Mouse (Mus musculus): ENCODE data around the gene Prep. TPM values are rescaled to one million over a fixed set of nuclear protein-coding genes. Genes with fewer than 3 reads are reported as not detected.
A peak's percentile ranks its signal among the peaks of the same experiment; 100 is the strongest.

Prep gene
- total and polyA plus RNA-seq, 3 experiments, result 7.9 to 13.8 (median 12.1) TPM

- WGBS, result 71% methylated on average over 4 of the region's 4 CpGs
- intact Hi-C loops (cut with DNase I), result no loop called here
- no peak overlapping the region for H3K4me3 ChIP-seq
- H3K27ac ChIP-seq, result no peak overlapping the region
- H3K27me3 ChIP-seq (ENCODE audit: control insufficient read depth, insufficient read depth, low read length), result no peaks in the 10 kb centered on the region
- no peaks in the 10 kb centered on the region for H3K79me2 ChIP-seq (replicated peaks; ENCODE audit: control insufficient read depth, insufficient read depth, low read length)
- H3K4me1 ChIP-seq (ENCODE audit: control insufficient read depth, insufficient read depth, low read length), result no peaks in the 10 kb centered on the region
- no peak overlapping the region for H3K9ac ChIP-seq (ENCODE audit: low read depth, low read length)
- DNase-seq, result no peak
- TF ChIP-seq EP300 (IDR thresholded peaks at IDR 0.05; ENCODE audit: insufficient read depth, low read depth, low read length) (no peak), CTCF (IDR thresholded peaks at IDR 0.05) (no peak)
- no peaks in the 10 kb centered on the region for H3K36me3 ChIP-seq (ENCODE audit: control insufficient read depth, insufficient read depth, low read length)
Observed at GRCm38 (mm10) chr10:45025184-45025583, 41.8 kb upstream of the Prep start.

DNA sequence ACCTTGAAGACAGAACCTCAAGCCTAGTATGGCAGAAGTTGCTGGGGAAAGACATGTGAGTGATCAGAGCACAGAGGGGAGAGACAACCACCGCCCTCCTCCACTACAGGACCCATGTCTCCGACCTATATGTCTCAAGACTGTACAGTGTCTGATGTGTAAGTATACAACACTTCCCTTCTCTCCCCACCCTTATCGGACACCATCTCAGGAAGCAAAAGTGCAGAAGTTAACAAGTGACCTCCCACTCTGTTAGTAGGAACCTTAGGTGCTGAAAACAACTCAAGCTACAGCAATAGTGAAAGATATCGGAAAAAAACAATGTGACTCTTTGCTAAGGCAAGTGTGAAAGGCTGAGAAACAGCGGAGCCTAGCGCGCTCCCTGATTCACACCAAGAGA lies 40.1 kb upstream of the Prep start:
- 85% methylated on average over 7 of the region's 7 CpGs for WGBS
- TF ChIP-seq EP300 (IDR thresholded peaks at IDR 0.05; ENCODE audit: insufficient read depth, low read depth, low read length), result no peak
- no peak for TF ChIP-seq CTCF (IDR thresholded peaks at IDR 0.05)
- TF ChIP-seq POLR2A (IDR thresholded peaks at IDR 0.05; ENCODE audit: insufficient read depth, low read depth, low read length), result no peak
- intact Hi-C loops (cut with DNase I), result no loop called here

DNA sequence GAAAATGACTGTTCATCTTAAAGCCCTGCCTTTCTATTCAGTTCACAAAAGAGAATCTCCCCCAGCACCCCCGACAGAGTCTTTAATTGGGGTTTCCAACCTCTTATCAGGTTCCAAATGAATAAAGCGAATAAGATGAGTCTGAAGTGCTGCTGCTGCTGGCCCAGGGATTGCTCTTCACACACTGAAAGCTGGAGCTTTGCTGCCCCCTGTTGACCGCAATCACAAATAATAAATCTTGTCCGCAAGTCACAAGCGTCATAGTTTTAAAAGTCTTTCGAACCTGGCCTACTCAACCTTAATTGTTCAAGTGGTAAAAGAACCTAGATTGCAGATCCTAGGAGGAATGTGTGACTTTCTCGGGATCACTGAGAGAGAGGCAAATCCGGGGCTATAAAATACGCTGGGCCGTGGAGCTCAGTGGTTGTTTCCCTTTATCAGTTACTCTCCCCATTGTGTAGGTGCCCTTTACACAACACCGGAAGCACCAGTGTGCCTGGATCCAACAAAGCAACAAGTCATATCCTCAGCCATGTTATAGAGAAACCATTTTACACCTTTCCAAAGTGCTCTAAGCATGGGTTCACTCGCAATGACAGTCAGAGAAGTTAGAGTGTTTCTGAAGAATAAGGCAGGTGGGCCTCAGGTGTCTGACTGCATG lies 21.6 kb upstream of the Prep start:
- Histone ChIP-seq H3K4me1 (ENCODE audit: control insufficient read depth, insufficient read depth, low read length) (peaks cover 9% of the 10 kb centered on the region), H3K27me3 (ENCODE audit: control insufficient read depth, insufficient read depth, low read length) (no peaks in the 10 kb centered on the region), H3K4me3 (no peak overlapping the region), H3K36me3 (ENCODE audit: control insufficient read depth, insufficient read depth, low read length) (no peaks in the 10 kb centered on the region; the same call in 1 of the 2 replicates), H3K9ac (ENCODE audit: low read depth, low read length) (0 out of 2 replicates have a peak overlapping the region, but pooled peaks have one; percentile 25), H3K27ac (no peak overlapping the region), H3K79me2 (replicated peaks; ENCODE audit: control insufficient read depth, insufficient read depth, low read length) (no peaks in the 10 kb centered on the region)
- peak; percentile 61 to 78 for DNase-seq
- 0 out of 2 replicates have a peak, but pooled peaks have one; percentile 35 for TF ChIP-seq EP300 (IDR thresholded peaks at IDR 0.05; ENCODE audit: insufficient read depth, low read depth, low read length)
- TF ChIP-seq POLR2A (IDR thresholded peaks at IDR 0.05; ENCODE audit: insufficient read depth, low read depth, low read length), result no peak
- peak; percentile 84 for TF ChIP-seq CTCF (IDR thresholded peaks at IDR 0.05)
- WGBS, result 21% methylated on average over 12 of the region's 12 CpGs
- intact Hi-C loops (cut with DNase I), result loop anchor here (1.0 to 10.0 kb wide), 3 partner anchors 585 to 753 kb away; no protein-coding TSS in a partner anchor

More for the DNA sequence above, 40.1 kb upstream of the Prep start:
- no peaks in the 10 kb centered on the region for H3K36me3 ChIP-seq (ENCODE audit: control insufficient read depth, insufficient read depth, low read length)
- H3K27me3 ChIP-seq (ENCODE audit: control insufficient read depth, insufficient read depth, low read length), result no peaks in the 10 kb centered on the region
- H3K27ac ChIP-seq, result no peak overlapping the region
- H3K79me2 ChIP-seq (replicated peaks; ENCODE audit: control insufficient read depth, insufficient read depth, low read length), result no peaks in the 10 kb centered on the region
- H3K9ac ChIP-seq (ENCODE audit: low read depth, low read length), result no peak overlapping the region
- no peak for DNase-seq
- no peak overlapping the region for H3K4me3 ChIP-seq
- H3K4me1 ChIP-seq (ENCODE audit: control insufficient read depth, insufficient read depth, low read length), result no peaks in the 10 kb centered on the region

DNA sequence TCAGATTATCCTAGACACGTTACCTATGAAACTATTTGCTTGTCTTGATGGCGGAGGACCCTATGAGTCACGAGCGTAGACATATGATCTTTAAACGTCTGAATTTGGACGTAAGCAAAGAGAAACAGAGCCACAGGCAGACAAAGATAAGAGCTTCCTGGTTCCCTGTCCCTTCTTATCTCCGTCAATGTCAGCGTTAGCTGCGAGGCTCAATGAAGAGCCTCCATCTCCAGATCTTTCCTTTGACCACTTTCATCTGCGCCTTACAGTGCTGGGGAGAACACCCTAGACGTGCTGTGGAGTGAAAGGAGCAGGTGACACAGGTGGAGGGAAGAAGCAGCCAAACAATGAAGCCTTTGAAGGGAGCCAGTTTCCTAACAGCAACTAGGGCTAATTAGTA lies 18.8 kb upstream of the Prep start:
- WGBS, result 17% methylated on average over 11 of the region's 11 CpGs
- Histone ChIP-seq H3K4me1 (ENCODE audit: control insufficient read depth, insufficient read depth, low read length) (peaks cover 9% of the 10 kb centered on the region), H3K9ac (ENCODE audit: low read depth, low read length) (no peak overlapping the region), H3K27me3 (ENCODE audit: control insufficient read depth, insufficient read depth, low read length) (no peaks in the 10 kb centered on the region), H3K4me3 (no peak overlapping the region), H3K27ac (peak overlapping the region; percentile 15), H3K79me2 (replicated peaks; ENCODE audit: control insufficient read depth, insufficient read depth, low read length) (no peaks in the 10 kb centered on the region), H3K36me3 (ENCODE audit: control insufficient read depth, insufficient read depth, low read length) (no peaks in the 10 kb centered on the region; the same call in 1 of the 2 replicates)
- TF ChIP-seq EP300 (IDR thresholded peaks at IDR 0.05; ENCODE audit: insufficient read depth, low read depth, low read length), result no peak
- no peak for TF ChIP-seq CTCF (IDR thresholded peaks at IDR 0.05)
- no peak for TF ChIP-seq POLR2A (IDR thresholded peaks at IDR 0.05; ENCODE audit: insufficient read depth, low read depth, low read length)
- no peak for DNase-seq
- intact Hi-C loops (cut with DNase I), result loop anchor here (10.0 kb wide), 1 partner anchor 723 kb away; no protein-coding TSS in a partner anchor

- no peaks in the 10 kb centered on the region; the same call in 1 of the 2 replicates for H3K36me3 ChIP-seq (ENCODE audit: control insufficient read depth, insufficient read depth, low read length)
- H3K9ac ChIP-seq (ENCODE audit: low read depth, low read length), result peak overlapping the region; percentile 12; the same call in 1 of the 2 replicates
- no peak for TF ChIP-seq POLR2A (IDR thresholded peaks at IDR 0.05; ENCODE audit: insufficient read depth, low read depth, low read length)
- no peak for TF ChIP-seq CTCF (IDR thresholded peaks at IDR 0.05)
- no peak for TF ChIP-seq EP300 (IDR thresholded peaks at IDR 0.05; ENCODE audit: insufficient read depth, low read depth, low read length)
- H3K4me3 ChIP-seq, result no peak overlapping the region
- no peaks in the 10 kb centered on the region for H3K79me2 ChIP-seq (replicated peaks; ENCODE audit: control insufficient read depth, insufficient read depth, low read length)
- peak; percentile 40 to 69 for DNase-seq
- no peaks in the 10 kb centered on the region for H3K27me3 ChIP-seq (ENCODE audit: control insufficient read depth, insufficient read depth, low read length)
- H3K27ac ChIP-seq, result peak overlapping the region; percentile 15
- H3K4me1 ChIP-seq (ENCODE audit: control insufficient read depth, insufficient read depth, low read length), result peaks cover 9% of the 10 kb centered on the region
- intact Hi-C loops (cut with DNase I), result loop anchor here (10.0 kb wide), 1 partner anchor 724 kb away; no protein-coding TSS in a partner anchor
- 10% methylated on average over 11 of the region's 11 CpGs for WGBS
Observed at GRCm38 (mm10) chr10:45048622-45049021, 18.4 kb upstream of the Prep start.

DNA sequence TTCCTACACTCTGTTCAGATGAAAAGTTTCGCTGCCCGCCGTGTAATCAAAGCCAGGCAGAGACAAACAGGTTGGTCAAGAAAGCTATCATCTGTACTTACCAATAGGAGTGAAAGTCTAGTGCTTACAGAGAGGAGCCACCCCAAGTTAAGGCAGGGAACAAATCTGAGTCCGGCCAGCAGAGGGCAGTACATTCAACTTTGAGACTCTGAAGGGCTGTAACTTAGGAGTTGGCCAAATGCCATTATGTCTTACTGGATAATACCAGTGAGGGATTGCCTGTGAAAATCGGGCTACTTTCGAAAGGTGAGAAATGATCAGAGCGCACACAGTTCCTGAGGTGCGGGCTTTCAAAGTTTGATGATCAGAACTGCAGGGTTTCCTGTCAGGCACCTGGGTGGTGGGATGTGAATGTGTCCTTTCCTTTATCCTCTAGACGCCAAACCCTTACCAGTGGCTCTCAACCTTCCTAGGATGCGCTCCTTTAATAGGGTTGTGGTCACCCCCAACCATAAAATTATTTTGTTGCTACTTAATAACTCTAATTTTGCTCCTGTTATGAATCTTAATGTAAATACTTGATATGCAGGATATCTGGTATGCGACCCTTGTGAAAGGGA lies 15.8 kb upstream of the Prep start:
- WGBS, result 56% methylated on average over 11 of the region's 11 CpGs
- intact Hi-C loops (cut with DNase I), result no loop called here
- TF ChIP-seq EP300 (IDR thresholded peaks at IDR 0.05; ENCODE audit: insufficient read depth, low read depth, low read length) (no peak), CTCF (IDR thresholded peaks at IDR 0.05) (peak; percentile 83)
- no peak overlapping the region for H3K27ac ChIP-seq
- H3K9ac ChIP-seq (ENCODE audit: low read depth, low read length), result no peak overlapping the region
- no peaks in the 10 kb centered on the region for H3K27me3 ChIP-seq (ENCODE audit: control insufficient read depth, insufficient read depth, low read length)
- no peak overlapping the region for H3K4me3 ChIP-seq
- no peaks in the 10 kb centered on the region for H3K79me2 ChIP-seq (replicated peaks; ENCODE audit: control insufficient read depth, insufficient read depth, low read length)
- peak; percentile 61 to 79 for DNase-seq
- H3K4me1 ChIP-seq (ENCODE audit: control insufficient read depth, insufficient read depth, low read length), result peaks cover 8% of the 10 kb centered on the region
- no peaks in the 10 kb centered on the region; the same call in 1 of the 2 replicates for H3K36me3 ChIP-seq (ENCODE audit: control insufficient read depth, insufficient read depth, low read length)

All from heart, adult 2 months (tissue).